Mouse (Mus musculus): ENCODE results near the gene Ikzf1. TPM values are rescaled to one million over a fixed set of nuclear protein-coding genes. Genes with fewer than 3 reads are reported as not detected.

Gene Ikzf1
- total and polyA plus RNA-seq, 3 experiments = 60.5 to 214 (median 143) TPM

DNA sequence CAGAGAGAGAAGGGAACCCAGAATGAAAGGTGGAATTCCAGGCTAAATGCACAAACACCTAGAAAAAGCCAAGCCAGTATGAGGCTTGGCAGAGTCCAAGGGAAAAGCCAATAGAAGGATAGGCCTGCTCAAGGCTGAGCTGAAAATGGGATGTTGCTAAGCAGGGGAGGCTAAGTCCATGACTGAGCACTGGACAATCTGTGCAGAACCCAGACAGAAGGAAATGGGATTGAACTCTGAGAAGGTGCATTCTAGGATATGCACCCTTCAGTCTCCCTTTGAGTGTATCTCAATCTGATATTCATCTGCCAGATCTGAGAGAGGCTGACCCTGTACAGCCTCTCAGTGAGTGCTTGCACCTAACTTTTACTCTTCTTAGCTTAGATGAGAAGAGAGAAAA is 25.9 kb downstream of the Ikzf1 start:
- H3K36me3 ChIP-seq (replicated peaks) = peaks cover 88% of the 10 kb centered on the region
- H3K4me3 ChIP-seq (ENCODE audit: low read depth, low read length) = no peak overlapping the region
- H3K27me3 ChIP-seq (ENCODE audit: insufficient read depth, low read length) = no peaks in the 10 kb centered on the region
- ATAC-seq (ENCODE audit: extremely low read depth, insufficient number of reproducible peaks, low FRiP score, poor library complexity, severe bottlenecking) = no peak
- DNase-seq (ENCODE audit: low spot score) = no peak
- TF ChIP-seq CTCF (IDR thresholded peaks at IDR 0.05; ENCODE audit: low read depth, low read length) (no peak), POLR2AphosphoS5 (IDR thresholded peaks at IDR 0.05; ENCODE audit: insufficient replicate concordance, low read depth, low read length) (no peak), GATA2 (IDR thresholded peaks at IDR 0.05; ENCODE audit: borderline replicate concordance, low read depth, low read length) (no peak), TAL1 (conservative IDR thresholded peaks at IDR 0.05; ENCODE audit: low read depth, low read length) (no peak), GATA1 (IDR thresholded peaks at IDR 0.05; ENCODE audit: borderline replicate concordance, low read length) (no peak)
- H3K4me1 ChIP-seq (ENCODE audit: insufficient read depth, low read depth, low read length) = peaks cover 78% of the 10 kb centered on the region
- no peaks in the 10 kb centered on the region for H3K9me3 ChIP-seq (replicated peaks)

DNA sequence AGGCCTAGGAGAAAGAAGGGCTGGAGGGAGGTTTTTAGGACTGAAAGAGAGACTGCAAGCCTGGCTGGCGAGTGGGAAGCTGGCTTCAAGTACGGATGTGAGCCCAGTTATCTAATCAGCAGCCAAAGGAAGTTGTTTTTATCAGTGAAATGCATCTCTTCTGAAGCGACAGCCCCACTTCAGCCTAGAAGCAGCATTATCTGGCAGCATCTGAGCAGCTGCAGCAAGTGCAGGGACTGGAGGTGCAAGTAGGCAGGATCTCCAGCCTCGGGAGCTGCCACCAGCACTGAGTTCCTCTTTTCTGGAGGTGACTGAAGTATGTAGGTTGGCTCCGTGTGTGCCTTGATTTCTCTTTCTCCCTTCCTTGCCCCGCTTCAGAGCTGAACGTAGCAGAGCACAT is 26.9 kb downstream of the Ikzf1 start:
- peak overlapping the region; percentile 34; the same call in 1 of the 2 replicates for H3K4me3 ChIP-seq (ENCODE audit: low read depth, low read length)
- H3K36me3 ChIP-seq (replicated peaks) = peaks cover 87% of the 10 kb centered on the region
- ATAC-seq (ENCODE audit: extremely low read depth, insufficient number of reproducible peaks, low FRiP score, poor library complexity, severe bottlenecking) = peak; percentile 94
- no peaks in the 10 kb centered on the region for H3K9me3 ChIP-seq (replicated peaks)
- peaks cover 82% of the 10 kb centered on the region for H3K4me1 ChIP-seq (ENCODE audit: insufficient read depth, low read depth, low read length)
- TF ChIP-seq TAL1 (conservative IDR thresholded peaks at IDR 0.05; ENCODE audit: low read depth, low read length) (0 out of 2 replicates have a peak, but pooled peaks have one; percentile 19), POLR2AphosphoS5 (IDR thresholded peaks at IDR 0.05; ENCODE audit: insufficient replicate concordance, low read depth, low read length) (no peak)
- peak; percentile 29 for DNase-seq (ENCODE audit: low spot score)
- no peaks in the 10 kb centered on the region for H3K27me3 ChIP-seq (ENCODE audit: insufficient read depth, low read length)

DNA sequence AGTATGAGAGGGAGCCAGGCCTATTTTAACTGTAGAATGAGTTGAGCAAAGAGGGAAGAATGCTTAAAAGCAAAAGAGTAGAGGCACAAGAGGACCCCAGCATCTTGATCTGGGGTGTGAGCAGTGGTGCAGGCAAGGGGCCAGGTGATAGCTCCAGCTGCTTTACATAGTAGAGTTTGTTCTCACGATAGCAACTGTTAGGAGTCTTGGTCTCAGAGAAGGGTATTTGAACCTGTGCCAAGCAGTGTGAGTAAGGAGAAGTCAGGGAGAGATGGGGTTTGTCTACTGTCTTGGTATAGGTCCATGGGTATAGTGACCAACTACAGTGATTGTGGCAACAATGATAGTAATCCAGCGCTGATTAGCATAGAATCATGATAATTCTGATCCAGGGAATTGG is 29.9 kb downstream of the Ikzf1 start:
- no peak for TF ChIP-seq GATA2 (IDR thresholded peaks at IDR 0.05; ENCODE audit: borderline replicate concordance, low read depth, low read length)
- no peak for TF ChIP-seq POLR2AphosphoS5 (IDR thresholded peaks at IDR 0.05; ENCODE audit: insufficient replicate concordance, low read depth, low read length)
- no peak for TF ChIP-seq CTCF (IDR thresholded peaks at IDR 0.05; ENCODE audit: low read depth, low read length)
- TF ChIP-seq TAL1 (conservative IDR thresholded peaks at IDR 0.05; ENCODE audit: low read depth, low read length) = no peak
- TF ChIP-seq GATA1 (IDR thresholded peaks at IDR 0.05; ENCODE audit: borderline replicate concordance, low read length) = no peak
- Histone ChIP-seq H3K4me1 (ENCODE audit: insufficient read depth, low read depth, low read length) (peaks cover 90% of the 10 kb centered on the region), H3K36me3 (replicated peaks) (peaks cover 87% of the 10 kb centered on the region), H3K4me3 (ENCODE audit: low read depth, low read length) (no peak overlapping the region), H3K9me3 (replicated peaks) (no peaks in the 10 kb centered on the region), H3K27me3 (ENCODE audit: insufficient read depth, low read length) (no peaks in the 10 kb centered on the region)
- no peak for DNase-seq (ENCODE audit: low spot score)
- no peak for ATAC-seq (ENCODE audit: extremely low read depth, insufficient number of reproducible peaks, low FRiP score, poor library complexity, severe bottlenecking)

DNA sequence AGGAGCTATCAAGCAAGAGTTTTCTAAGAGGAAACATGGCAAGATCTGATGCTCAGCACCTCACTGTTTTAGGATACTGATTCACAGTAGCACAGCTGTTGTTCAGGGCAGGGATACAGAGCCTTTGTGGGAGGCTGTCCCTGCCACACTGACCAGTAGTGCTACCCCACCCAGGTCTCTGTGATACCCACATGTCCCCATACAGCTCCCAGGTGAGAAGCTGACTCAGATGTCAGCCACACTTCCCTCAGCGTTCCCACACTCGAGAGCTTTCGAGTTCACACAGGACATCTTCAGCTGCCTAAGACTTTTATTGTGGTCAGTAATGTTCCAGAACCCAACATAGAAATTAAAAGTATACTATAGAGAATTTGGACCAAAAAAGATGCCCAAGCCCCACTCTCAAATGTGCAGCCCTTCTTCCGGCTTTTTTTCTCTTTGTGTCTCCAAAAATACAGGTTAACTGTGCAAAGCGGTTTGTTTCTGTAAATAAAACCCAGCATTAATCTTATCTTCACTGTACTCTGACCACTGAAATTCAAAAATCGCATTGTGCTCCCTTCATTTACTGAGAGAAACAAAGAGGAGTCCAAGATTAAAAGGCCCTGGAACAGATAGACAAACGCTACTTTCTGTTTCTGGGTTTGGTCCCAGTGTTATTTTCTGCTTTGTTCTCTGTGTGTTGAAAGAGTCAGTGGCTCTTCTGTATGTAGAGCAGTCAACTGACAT is 31.3 kb downstream of the Ikzf1 start:
- peak overlapping the region; percentile 30; the same call in 1 of the 2 replicates for H3K4me3 ChIP-seq (ENCODE audit: low read depth, low read length)
- no peak for DNase-seq (ENCODE audit: low spot score)
- peaks cover 87% of the 10 kb centered on the region for H3K36me3 ChIP-seq (replicated peaks)
- ATAC-seq (ENCODE audit: extremely low read depth, insufficient number of reproducible peaks, low FRiP score, poor library complexity, severe bottlenecking) = no peak
- no peaks in the 10 kb centered on the region for H3K9me3 ChIP-seq (replicated peaks)
- peaks cover 89% of the 10 kb centered on the region for H3K4me1 ChIP-seq (ENCODE audit: insufficient read depth, low read depth, low read length)
- no peaks in the 10 kb centered on the region for H3K27me3 ChIP-seq (ENCODE audit: insufficient read depth, low read length)
- TF ChIP-seq TAL1 (conservative IDR thresholded peaks at IDR 0.05; ENCODE audit: low read depth, low read length) (no peak), GATA1 (IDR thresholded peaks at IDR 0.05; ENCODE audit: borderline replicate concordance, low read length) (no peak), GATA2 (IDR thresholded peaks at IDR 0.05; ENCODE audit: borderline replicate concordance, low read depth, low read length) (no peak), CTCF (IDR thresholded peaks at IDR 0.05; ENCODE audit: low read depth, low read length) (no peak), POLR2AphosphoS5 (IDR thresholded peaks at IDR 0.05; ENCODE audit: insufficient replicate concordance, low read depth, low read length) (no peak)

DNA sequence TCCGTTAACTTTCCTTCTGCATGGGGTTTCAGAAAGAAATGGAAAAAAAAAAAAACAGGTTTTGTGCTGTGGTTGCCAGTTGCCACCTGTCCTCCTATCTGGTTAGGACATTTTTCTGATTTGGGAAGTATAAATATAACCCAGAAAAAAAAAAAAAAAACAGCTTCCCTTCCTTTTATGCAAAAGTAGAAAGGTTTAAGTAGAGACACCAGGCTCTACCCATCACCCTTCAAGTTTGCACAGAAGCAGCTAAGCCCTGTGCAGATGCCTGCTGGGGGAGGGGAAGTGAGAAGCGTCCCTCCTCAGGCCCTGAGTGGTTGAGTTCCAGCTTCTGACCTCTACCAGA is 31.9 kb downstream of the Ikzf1 start:
- no peak for DNase-seq (ENCODE audit: low spot score)
- no peak for ATAC-seq (ENCODE audit: extremely low read depth, insufficient number of reproducible peaks, low FRiP score, poor library complexity, severe bottlenecking)
- no peaks in the 10 kb centered on the region for H3K9me3 ChIP-seq (replicated peaks)
- TF ChIP-seq GATA1 (IDR thresholded peaks at IDR 0.05; ENCODE audit: borderline replicate concordance, low read length) (no peak), GATA2 (IDR thresholded peaks at IDR 0.05; ENCODE audit: borderline replicate concordance, low read depth, low read length) (no peak), TAL1 (conservative IDR thresholded peaks at IDR 0.05; ENCODE audit: low read depth, low read length) (no peak), POLR2AphosphoS5 (IDR thresholded peaks at IDR 0.05; ENCODE audit: insufficient replicate concordance, low read depth, low read length) (no peak), CTCF (IDR thresholded peaks at IDR 0.05; ENCODE audit: low read depth, low read length) (no peak)
- H3K4me3 ChIP-seq (ENCODE audit: low read depth, low read length) = no peak overlapping the region
- no peaks in the 10 kb centered on the region for H3K27me3 ChIP-seq (ENCODE audit: insufficient read depth, low read length)
- peaks cover 89% of the 10 kb centered on the region for H3K4me1 ChIP-seq (ENCODE audit: insufficient read depth, low read depth, low read length)
- peaks cover 90% of the 10 kb centered on the region for H3K36me3 ChIP-seq (replicated peaks)

DNA sequence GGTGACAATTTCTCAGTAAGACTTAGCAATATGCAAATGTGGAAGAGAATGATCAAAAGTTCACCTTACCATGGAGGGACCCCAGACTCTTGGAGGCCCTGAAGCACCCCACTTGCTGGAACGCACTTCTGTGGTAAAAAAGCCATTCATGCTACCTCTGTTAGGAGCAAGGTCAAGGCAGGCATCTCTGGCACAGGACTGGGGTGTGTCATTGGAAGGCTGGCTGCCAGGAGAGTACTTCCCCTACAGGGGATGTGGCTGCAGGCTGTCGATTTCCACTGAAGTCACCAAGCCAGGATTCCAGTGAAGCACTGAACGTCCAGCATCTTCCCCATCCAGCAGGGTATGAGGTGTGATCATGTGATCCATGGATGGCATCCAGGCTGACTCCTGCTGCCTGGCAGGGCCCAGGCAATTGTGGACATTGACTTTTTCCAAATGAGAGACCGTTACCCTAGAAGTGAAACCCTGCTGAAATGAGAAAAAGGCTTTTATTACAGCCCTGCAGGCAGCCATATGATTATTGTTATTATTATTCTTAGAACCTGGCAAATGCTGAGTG is 32.9 kb downstream of the Ikzf1 start:
- no peak for ATAC-seq (ENCODE audit: extremely low read depth, insufficient number of reproducible peaks, low FRiP score, poor library complexity, severe bottlenecking)
- Histone ChIP-seq H3K4me1 (ENCODE audit: insufficient read depth, low read depth, low read length) (peaks cover 88% of the 10 kb centered on the region), H3K27me3 (ENCODE audit: insufficient read depth, low read length) (no peaks in the 10 kb centered on the region), H3K36me3 (replicated peaks) (peaks cover 90% of the 10 kb centered on the region), H3K4me3 (ENCODE audit: low read depth, low read length) (no peak overlapping the region), H3K9me3 (replicated peaks) (no peaks in the 10 kb centered on the region)
- TF ChIP-seq POLR2AphosphoS5 (IDR thresholded peaks at IDR 0.05; ENCODE audit: insufficient replicate concordance, low read depth, low read length) (no peak), GATA2 (IDR thresholded peaks at IDR 0.05; ENCODE audit: borderline replicate concordance, low read depth, low read length) (no peak), GATA1 (IDR thresholded peaks at IDR 0.05; ENCODE audit: borderline replicate concordance, low read length) (no peak), CTCF (IDR thresholded peaks at IDR 0.05; ENCODE audit: low read depth, low read length) (no peak), TAL1 (conservative IDR thresholded peaks at IDR 0.05; ENCODE audit: low read depth, low read length) (no peak)
- DNase-seq (ENCODE audit: low spot score) = no peak
